Mouse (Mus musculus): ENCODE measurements around the gene Nubpl.

DNA sequence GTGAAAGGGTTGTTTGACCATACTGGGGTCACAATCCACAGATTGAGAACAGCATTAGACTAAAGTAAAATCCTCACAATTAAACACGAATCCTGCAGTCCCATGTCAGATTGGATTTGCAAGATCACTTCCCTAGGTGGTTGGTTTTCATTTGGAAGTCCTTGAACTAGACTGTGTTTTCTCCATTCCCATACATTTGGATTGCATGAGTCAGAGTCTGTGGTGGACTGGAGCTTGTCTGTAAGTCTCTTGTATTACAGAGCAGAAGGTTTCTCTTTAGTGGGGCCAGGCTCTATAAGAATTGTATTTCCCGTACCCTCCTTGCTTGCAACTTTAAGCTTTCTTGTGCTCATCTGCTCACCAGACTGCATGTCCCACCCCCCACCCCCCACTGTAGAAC, 151.0 kb downstream of the Nubpl start:
- TF ChIP-seq ZNF384 (IDR thresholded peaks at IDR 0.05; ENCODE audit: low read depth, low read length) (no peak), MAFK (IDR thresholded peaks at IDR 0.05; ENCODE audit: insufficient read depth, low read depth, low read length) (no peak)
